Mouse (Mus musculus) embryonic facial prominence, embryonic 12.5 days (tissue): Measurements from ENCODE around the gene Hoxa13. TPM values are rescaled to one million over a fixed set of nuclear protein-coding genes. Genes with fewer than 3 reads are reported as not detected.

ENCODE experiments used
- ATAC-seq: fragments of 200-750 bp; cut with Nextera tagmentation; 2 replicates; pipeline ENCODE4 v1.8.0; 2017; ENCODE audit not compliant: insufficient number of reproducible peaks, insufficient read depth, low FRiP score, low TSS enrichment
- H3K27ac ChIP-seq: fragments of 300-500 bp; sonication (generic); 2 replicates; pipeline ENCODE4 v1.5.1; 2016; ENCODE audit warnings: mild to moderate bottlenecking
- H3K27me3 ChIP-seq: fragments of 300-500 bp; sonication (generic); 2 replicates; pipeline ENCODE4 v1.6.1; 2016; ENCODE audit warnings: mild to moderate bottlenecking, moderate library complexity
- H3K36me3 ChIP-seq: fragments of 300-500 bp; sonication (generic); 2 replicates; pipeline ENCODE4 v1.6.1; 2016; ENCODE audit warnings: mild to moderate bottlenecking
- H3K4me1 ChIP-seq: fragments of 300-500 bp; sonication (generic); 2 replicates; pipeline ENCODE4 v1.6.1; 2016
- H3K4me2 ChIP-seq: fragments of 300-500 bp; sonication (generic); replicated peaks from 2 replicates; pipeline ENCODE4 v1.6.1; 2016; ENCODE audit warnings: mild to moderate bottlenecking, moderate library complexity
- H3K4me3 ChIP-seq: fragments of 300-500 bp; sonication (generic); 2 replicates; pipeline ENCODE4 v1.5.1; 2016; ENCODE audit warnings: mild to moderate bottlenecking
- H3K9ac ChIP-seq: fragments of 300-500 bp; sonication (generic); 2 replicates; pipeline ENCODE4 v1.6.1; 2016; ENCODE audit warnings: mild to moderate bottlenecking, moderate library complexity
- H3K9me3 ChIP-seq: fragments of 300-500 bp; sonication (generic); 2 replicates; pipeline ENCODE4 v1.6.1; 2016; ENCODE audit warnings: mild to moderate bottlenecking, moderate library complexity
- WGBS: fragments of 180-500 bp; shearing (Covaris S2); methylation state at CpG from one replicate; pipeline ENCODE4 v1.1.7; 2016; 5-methylcytosine and 5-hydroxymethylcytosine counted together
- microRNA counts: library from miRNA; unstranded; fragments of <30 nt; microRNA quantifications from one replicate; lab custom pipeline; 2017
- microRNA-seq: library from miRNA; unstranded; fragments of <30 nt; microRNA quantifications from one replicate; pipeline ENCODE4, GENCODE M21; 2017
- polyA plus RNA-seq: library from polyadenylated mRNA; unstranded; fragments of >200 nt; fragmentation: Nextera tagmentation; extraction: Ambion mirVana; gene quantifications from 2 replicates; pipeline ENCODE4 v1.2.1, GENCODE M21; 2016

Hoxa13 gene
- polyA plus RNA-seq, 1 experiment from 2014 or later: not detected

DNA sequence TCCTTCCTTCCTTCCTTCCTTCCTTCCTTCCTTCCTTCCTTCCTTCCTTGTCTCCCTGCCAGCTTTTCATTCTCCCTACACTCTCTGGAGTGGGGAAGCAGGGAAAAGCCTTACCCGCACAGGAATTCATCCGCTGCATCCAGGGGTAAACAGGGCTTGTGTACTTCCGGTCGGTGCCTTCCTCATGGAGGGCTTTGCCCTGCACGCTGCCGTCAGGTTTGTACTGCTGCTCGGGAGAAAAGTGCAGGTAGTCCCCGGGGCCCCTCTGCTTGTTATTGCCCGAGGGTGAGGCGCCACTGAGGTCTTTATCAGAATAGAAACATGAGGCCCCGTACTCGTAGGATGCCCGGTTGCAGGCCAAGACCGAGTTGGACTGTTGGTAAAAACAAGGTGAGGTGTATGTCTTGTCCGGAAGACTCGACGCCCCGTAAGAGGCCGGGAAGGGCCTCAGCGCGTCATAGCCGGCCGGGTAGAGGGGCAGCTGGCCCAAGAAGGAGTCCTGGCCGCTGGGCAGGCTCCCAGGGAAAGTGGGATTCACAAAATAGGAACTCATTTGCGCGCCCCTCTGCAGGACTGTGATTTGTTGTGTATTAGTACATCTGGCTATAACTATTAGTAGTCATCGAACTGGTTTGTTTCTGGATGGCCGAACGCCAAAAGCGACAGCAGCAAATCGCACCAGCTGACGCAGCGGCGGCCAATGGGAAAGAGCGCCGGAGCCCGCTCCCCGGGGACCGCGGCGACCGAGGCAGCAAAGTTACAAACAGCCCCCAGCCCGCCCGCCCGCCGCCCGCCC, 52.4 kb downstream of the Hoxa13 start, which contains the start of gene Hoxa6:
Hoxa6 (minus strand) TSS at position 651 of the 796 bp plus-strand sequence.
- Histone ChIP-seq H3K9me3 (no peaks in the 10 kb centered on the region), H3K4me2 (no peak within 1 kb of the TSS), H3K9ac (no peak within 1 kb of the TSS), H3K4me1 (0 out of 2 replicates have a peak, but pooled peaks cover 9% of the 10 kb centered on the region), H3K27me3 (peaks cover 97% of the 10 kb centered on the region), H3K27ac (no peak within 1 kb of the TSS), H3K36me3 (no peaks in the 10 kb centered on the region), H3K4me3 (no peak within 1 kb of the TSS)
- under 1% methylated on average over 47 of the region's 47 CpGs for WGBS
- ATAC-seq: no peak

MicroRNAs within 50 kb of the gene (microRNA counts, 519-probe panel; counts per million panel counts)
- microRNA mmu-miR-196b (lab: Ali Mortazavi, UCI): 460 counts per million, percentile 65 among the panel's probes with 10 or more counts

Small RNA genes within 50 kb of the gene (microRNA-seq; reads per million reads assigned to microRNA genes)
- gene Mir196b: 67.5 reads per million, percentile 46 among the genes with 10 or more reads in this experiment

Other genes with a start within 250 kb of the Hoxa13 start
- gene Skap2, start 248.3 kb downstream of the Hoxa13 start, polyA plus RNA-seq: 7.9 and 9.2 TPM in 2 replicates
- gene Hoxa1, start 102.6 kb downstream of the Hoxa13 start, polyA plus RNA-seq: 0.71 and 0.77 TPM in 2 replicates
- 15.1 and 18.2 TPM in 2 replicates for gene Hoxa2, start 96.0 kb downstream of the Hoxa13 start, polyA plus RNA-seq
- 0.17 and 0.35 TPM in 2 replicates for gene 5730596B20Rik, start 83.4 kb downstream of the Hoxa13 start, polyA plus RNA-seq
- 0.14 TPM in 1 of 2 replicates, not detected in the other for gene Hoxa4, start 69.1 kb downstream of the Hoxa13 start, polyA plus RNA-seq
- 0.33 and 0.34 TPM in 2 replicates for gene Hoxa5, start 56.3 kb downstream of the Hoxa13 start, polyA plus RNA-seq
- gene Hoxa6, start 52.2 kb downstream of the Hoxa13 start, polyA plus RNA-seq: not detected in 2 replicates
- gene Hoxa3, start 47.5 kb downstream of the Hoxa13 start, polyA plus RNA-seq: 0.70 and 1.2 TPM in 2 replicates
- not detected in 2 replicates for gene Gm28308, start 47.5 kb downstream of the Hoxa13 start, polyA plus RNA-seq
- 0.20 TPM in 1 of 2 replicates, not detected in the other for gene Hoxa7, start 39.0 kb downstream of the Hoxa13 start, polyA plus RNA-seq
- not detected in 2 replicates for gene Hoxa9, start 29.8 kb downstream of the Hoxa13 start, polyA plus RNA-seq
- 0.13 TPM in 1 of 2 replicates, not detected in the other for gene Hoxa10, start 20.0 kb downstream of the Hoxa13 start, polyA plus RNA-seq
- 0.08 TPM in 1 of 2 replicates, not detected in the other for gene Hoxa11, start 15.1 kb downstream of the Hoxa13 start, polyA plus RNA-seq
- gene Evx1, start 52.6 kb upstream of the Hoxa13 start, polyA plus RNA-seq: 0.20 and 0.47 TPM in 2 replicates